Comparison of ENCODE assay signal across 22 mouse cellular contexts in genomic region chr11:117471625-117472283, GRCm38 (mm10). TPM values are rescaled to one million over a fixed set of nuclear protein-coding genes. Genes with fewer than 3 reads are reported as not detected.
DNase-seq lines count a peak whose midpoint lies in the region; ATAC-seq and TF ChIP-seq lines count a peak whose summit lies in the region.
"Had no signal": no experiment of that assay in that cellular context is flagged by ENCODE, and none has a peak within 500 bp of the region (broad histone marks: within the 10 kb centered on the region; RNA-seq: fewer than 3 reads in every experiment).

No protein-coding gene starts in this region.

- no peak for TF ChIP-seq CTCF in lung, embryonic 14.5 days (IDR thresholded peaks at IDR 0.05; ENCODE audit: low read depth)
- no peak for TF ChIP-seq CTCF in lung, adult 2 months (IDR thresholded peaks at IDR 0.05; ENCODE audit: insufficient read depth, low read length)
- TF ChIP-seq CTCF in brain, embryonic 14.5 days (IDR thresholded peaks at IDR 0.05; ENCODE audit: borderline replicate concordance, extremely low read depth, insufficient read depth, insufficient read length): no peak

- H3K4me1 ChIP-seq in forebrain, embryonic 13.5 days: peaks cover 58% of the 10 kb centered on the region
- peaks cover 52% of the 10 kb centered on the region for H3K4me1 ChIP-seq in forebrain, embryonic 10.5 days
- H3K4me1 ChIP-seq in lung, embryonic 14.5 days (ENCODE audit: insufficient read depth): no peaks in the 10 kb centered on the region
- no peaks in the 10 kb centered on the region for H3K4me1 ChIP-seq in lung, adult 2 months (ENCODE audit: control insufficient read depth, insufficient read depth, low read length)
- H3K4me1 ChIP-seq in hindbrain, embryonic 16.5 days (ENCODE audit: control insufficient read depth, insufficient read depth, low read depth, low read length): peaks cover 16% of the 10 kb centered on the region
- H3K4me1 ChIP-seq: liver, embryonic 13.5 days had no signal

- H3K9ac ChIP-seq in forebrain, embryonic 13.5 days: no peak overlapping the region
- no peak overlapping the region for H3K9ac ChIP-seq in lung, embryonic 14.5 days
- peak overlapping the region; percentile 13 for H3K9ac ChIP-seq in hindbrain, embryonic 16.5 days (ENCODE audit: low read depth, low read length)
- H3K9ac ChIP-seq: intestine, embryonic 15.5 days; liver, embryonic 13.5 days; stomach, embryonic 15.5 days had no signal

- H3K4me3 ChIP-seq in forebrain, embryonic 13.5 days: no peak overlapping the region
- H3K4me3 ChIP-seq in forebrain, embryonic 10.5 days: no peak overlapping the region
- no peak overlapping the region for H3K4me3 ChIP-seq in lung, embryonic 14.5 days (ENCODE audit: low read depth, low read length)
- H3K4me3 ChIP-seq in lung, adult 2 months (replicated peaks; ENCODE audit: extremely low read depth, low read depth, low read length): no peak overlapping the region
- no peak overlapping the region for H3K4me3 ChIP-seq in hindbrain, embryonic 16.5 days (ENCODE audit: low read length)
- H3K4me3 ChIP-seq: intestine, embryonic 15.5 days; layer of hippocampus, adult 2 months; liver, embryonic 13.5 days; stomach, embryonic 15.5 days had no signal

- 36% methylated on average over 14 of the region's 14 CpGs for WGBS in forebrain, embryonic 13.5 days
- WGBS in forebrain, embryonic 10.5 days: 62% methylated on average over 14 of the region's 14 CpGs
- WGBS in lung, embryonic 14.5 days: 58% methylated on average over 14 of the region's 14 CpGs
- WGBS in lung, adult 2 months: 59% methylated on average over 14 of the region's 14 CpGs
- WGBS in hindbrain, embryonic 16.5 days: 30% methylated on average over 14 of the region's 14 CpGs

- no peaks in the 10 kb centered on the region for H3K9me3 ChIP-seq in forebrain, embryonic 13.5 days (replicated peaks)
- H3K9me3 ChIP-seq in forebrain, embryonic 10.5 days: no peaks in the 10 kb centered on the region
- no peaks in the 10 kb centered on the region for H3K9me3 ChIP-seq in lung, embryonic 14.5 days (ENCODE audit: low read depth, low read length)
- H3K9me3 ChIP-seq in hindbrain, embryonic 16.5 days (ENCODE audit: control insufficient read depth, low read length): no peaks in the 10 kb centered on the region
- H3K9me3 ChIP-seq: intestine, embryonic 15.5 days; liver, embryonic 13.5 days; stomach, embryonic 15.5 days had no signal

- H3K27ac ChIP-seq in forebrain, embryonic 13.5 days: peak overlapping the region; percentile 52
- no peak overlapping the region for H3K27ac ChIP-seq in forebrain, embryonic 10.5 days
- no peak overlapping the region for H3K27ac ChIP-seq in lung, embryonic 14.5 days (ENCODE audit: low read depth)
- peak overlapping the region; percentile 10; the same call in 1 of the 2 replicates for H3K27ac ChIP-seq in hindbrain, embryonic 16.5 days (ENCODE audit: low read depth, low read length)
- H3K27ac ChIP-seq: intestine, embryonic 15.5 days; liver, embryonic 13.5 days; stomach, embryonic 15.5 days had no signal

- no peak for DNase-seq in forebrain, embryonic 10.5 days (ENCODE audit: extremely low spot score, low spot score)
- DNase-seq in lung, embryonic 14.5 days: peak; percentile 54
- no peak for DNase-seq in lung, adult 2 months
- DNase-seq in brain, embryonic 14.5 days (ENCODE audit: low read depth): peak; percentile 89
- DNase-seq in spleen, postnatal 4 days (ENCODE audit: low spot score in 2 of 2): no peak
- DNase-seq in embryo, embryonic 10 days (ENCODE audit: low spot score): no peak
- DNase-seq: adrenal gland, postnatal 10 days; cerebellum, adult 11-12 months; cerebellum, postnatal 25 days; liver, embryonic 13.5 days; retina, postnatal 1 day; spleen, adult 18-20 months had no signal

- H3K27me3 ChIP-seq in forebrain, embryonic 13.5 days: peaks cover 12% of the 10 kb centered on the region
- H3K27me3 ChIP-seq in forebrain, embryonic 10.5 days (ENCODE audit: poor library complexity, severe bottlenecking): peaks cover 24% of the 10 kb centered on the region
- H3K27me3 ChIP-seq in lung, embryonic 14.5 days (ENCODE audit: insufficient read depth, low read length): no peaks in the 10 kb centered on the region
- no peaks in the 10 kb centered on the region for H3K27me3 ChIP-seq in hindbrain, embryonic 16.5 days (replicated peaks; ENCODE audit: control insufficient read depth, insufficient read depth, low read length)
- H3K27me3 ChIP-seq: intestine, embryonic 15.5 days; stomach, embryonic 15.5 days had no signal

- H3K36me3 ChIP-seq in forebrain, embryonic 13.5 days (ENCODE audit: poor library complexity, severe bottlenecking): no peaks in the 10 kb centered on the region
- no peaks in the 10 kb centered on the region for H3K36me3 ChIP-seq in forebrain, embryonic 10.5 days (replicated peaks)
- H3K36me3 ChIP-seq in lung, embryonic 14.5 days (ENCODE audit: insufficient read depth): no peaks in the 10 kb centered on the region
- H3K36me3 ChIP-seq in hindbrain, embryonic 16.5 days (ENCODE audit: control insufficient read depth, insufficient read depth, low read length): no peaks in the 10 kb centered on the region
- H3K36me3 ChIP-seq: intestine, embryonic 15.5 days; liver, embryonic 13.5 days; stomach, embryonic 15.5 days had no signal

- peak overlapping the region; percentile 19; the same call in 1 of the 2 replicates for H3K4me2 ChIP-seq in forebrain, embryonic 13.5 days
- H3K4me2 ChIP-seq in lung, embryonic 14.5 days: no peak overlapping the region
- no peak overlapping the region for H3K4me2 ChIP-seq in hindbrain, embryonic 16.5 days (ENCODE audit: low read length)
- H3K4me2 ChIP-seq: intestine, embryonic 15.5 days; liver, embryonic 13.5 days; stomach, embryonic 15.5 days had no signal

- TF ChIP-seq POLR2A in lung, adult 2 months (IDR thresholded peaks at IDR 0.05; ENCODE audit: borderline replicate concordance, extremely low read depth, low read depth, low read length): no peak
- no peak for TF ChIP-seq POLR2A in brain, embryonic 14.5 days (IDR thresholded peaks at IDR 0.05; ENCODE audit: borderline replicate concordance, extremely low read depth, insufficient read depth, insufficient read length, poor library complexity, severe bottlenecking)

- no peak for ATAC-seq in forebrain, embryonic 13.5 days
- ATAC-seq in lung, embryonic 14.5 days (ENCODE audit: insufficient read depth): 0 out of 2 replicates have a peak, but pooled peaks have one; percentile 40
- ATAC-seq in hindbrain, embryonic 16.5 days: no peak
- ATAC-seq: intestine, embryonic 15.5 days; lung, postnatal 0 days had no signal

RNA-seq across cellular contexts. Expression of gene Gm11733, which starts 12.4 kb away (rescaled TPM):
- 0.08 TPM in 1 of 2 replicates, not detected in the other for polyA plus RNA-seq in forebrain, embryonic 13.5 days (2015; fragmentation: Nextera tagmentation; extraction: Ambion mirVana)
- polyA plus RNA-seq in forebrain, embryonic 10.5 days (2016; fragmentation: Nextera tagmentation; extraction: Ambion mirVana): not detected in 2 replicates
- polyA plus RNA-seq in lung, embryonic 14.5 days (2014; fragmentation: Nextera tagmentation; extraction: Ambion mirVana): 0.08 TPM in 1 of 2 replicates, not detected in the other
- polyA plus RNA-seq in lung, adult 2 months (2012; rRNA removed): not detected in 2 replicates
- polyA plus RNA-seq in brain, embryonic 14.5 days (2012; rRNA removed): 0.09 and 0.12 TPM in 2 replicates
- polyA plus RNA-seq in hindbrain, embryonic 16.5 days (2015; fragmentation: Nextera tagmentation; extraction: Ambion mirVana): 0.06 TPM in 2 replicates
- polyA plus RNA-seq: heart, embryonic 16.5 days; intestine, embryonic 15.5 days; kidney, embryonic 16.5 days; limb, embryonic 11.5 days; liver, embryonic 13.5 days; lung, postnatal 0 days; stomach, embryonic 15.5 days; thymus, postnatal 0 days had no signal

Comparison
In these comparisons a context has a peak if more than half of its experiments do, and no peak if none do; other contexts are left out.
1. H3K27ac ChIP-seq: peak in forebrain, embryonic 13.5 days (single experiment) and hindbrain, embryonic 16.5 days (single experiment); none in forebrain, embryonic 10.5 days (single experiment) and lung, embryonic 14.5 days (single experiment).
2. DNase-seq: peak in lung, embryonic 14.5 days (single experiment) and brain, embryonic 14.5 days (single experiment); none in forebrain, embryonic 10.5 days (single experiment), lung, adult 2 months (single experiment), spleen, postnatal 4 days (0 of 2) and embryo, embryonic 10 days (single experiment).